Mouse (Mus musculus): Measurements from ENCODE around the gene Secisbp2.

Gene Secisbp2

DNA sequence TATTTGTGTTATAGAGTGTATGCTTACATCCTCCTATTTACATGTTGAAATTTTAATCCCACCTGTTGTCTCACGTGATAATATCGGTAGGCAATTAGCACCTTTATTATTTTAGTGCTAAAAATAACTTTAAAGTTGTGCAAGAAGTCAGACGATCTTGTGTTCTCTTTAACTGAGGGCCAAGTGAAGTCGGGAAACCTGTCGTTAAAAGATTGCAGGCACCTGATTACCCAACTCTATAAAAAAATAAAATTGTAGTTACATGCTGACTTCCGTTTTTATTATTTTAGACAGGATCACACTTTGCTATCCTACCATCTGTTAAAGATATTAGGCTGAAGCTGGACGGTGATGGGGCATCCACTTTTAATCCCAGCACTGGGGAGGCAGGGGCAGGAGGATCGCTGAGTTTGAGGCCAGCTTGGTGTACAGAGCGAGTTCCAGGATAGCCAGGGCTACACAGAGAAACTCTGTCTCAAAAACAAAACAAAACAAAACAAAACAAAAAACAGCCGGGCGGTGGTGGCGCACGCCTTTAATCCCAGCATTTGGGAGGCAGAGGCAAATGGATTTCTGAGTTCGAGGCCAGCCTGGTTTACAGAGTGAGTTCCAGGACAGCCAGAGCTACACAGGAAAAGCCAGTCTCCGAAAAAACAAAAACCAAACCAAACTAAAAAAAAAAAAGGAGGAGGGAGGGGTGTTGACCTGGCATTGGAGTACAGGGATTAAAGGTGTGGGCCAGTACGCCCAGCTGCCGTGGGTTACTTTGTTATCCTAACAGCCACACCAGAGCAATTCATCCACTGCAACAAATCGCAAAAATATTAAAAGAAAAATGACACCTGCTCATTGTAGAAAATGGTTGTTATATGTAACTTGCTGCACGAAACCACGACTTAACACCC, 7.3 kb upstream of the Secisbp2 start:
- CTCF ChIA-PET, result no interaction called here

DNA sequence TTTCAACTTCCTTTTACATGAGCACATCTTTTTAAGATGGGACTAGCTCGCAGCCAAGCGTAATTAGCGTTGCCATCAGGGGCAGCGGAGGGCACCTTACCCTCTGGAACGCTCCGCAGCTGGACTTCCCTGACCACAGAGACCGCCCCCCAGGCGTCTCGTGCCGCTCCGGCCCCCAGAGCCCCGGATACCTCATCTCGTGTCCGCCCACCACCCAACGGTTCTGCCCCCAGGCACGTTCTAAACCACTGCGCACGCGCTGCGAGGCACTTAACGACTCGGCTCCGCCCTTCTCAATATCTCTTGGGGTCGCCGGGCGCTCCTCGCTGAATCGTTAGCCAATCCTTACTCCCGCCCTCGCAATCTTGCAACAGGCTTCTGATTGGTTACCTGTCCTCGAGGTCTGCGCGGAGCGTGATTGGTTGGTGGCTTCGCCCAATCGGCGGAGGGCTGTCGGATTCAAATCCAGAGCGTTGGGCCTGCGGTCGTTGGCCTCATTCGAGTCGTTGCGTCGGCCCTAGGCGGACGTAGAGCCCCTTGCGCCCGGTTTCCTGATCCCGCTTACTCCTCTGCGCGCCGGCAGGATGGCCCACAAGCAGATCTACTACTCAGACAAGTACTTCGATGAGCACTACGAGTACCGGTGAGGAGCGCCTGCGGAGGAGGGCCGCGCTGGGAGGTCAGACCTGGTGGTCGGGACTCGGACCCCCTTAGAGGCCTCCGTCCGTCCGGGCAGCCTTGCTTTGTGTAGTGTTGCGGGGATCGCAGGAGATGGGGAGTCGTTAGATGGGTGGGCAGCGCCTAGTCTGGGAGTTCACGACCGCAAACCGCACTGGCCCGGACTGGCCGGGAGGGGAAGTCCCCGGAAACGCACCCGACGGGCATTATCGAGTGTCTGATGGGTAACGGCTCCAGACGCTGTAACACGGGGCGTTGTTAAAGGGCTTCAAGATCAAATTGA, 6.4 kb upstream of the Secisbp2 start, which contains the start of gene Cks2:
Gene Cks2 (plus strand): TSS at position 404 of the 961 bp plus-strand sequence.
- CTCF ChIA-PET, result no interaction called here

DNA sequence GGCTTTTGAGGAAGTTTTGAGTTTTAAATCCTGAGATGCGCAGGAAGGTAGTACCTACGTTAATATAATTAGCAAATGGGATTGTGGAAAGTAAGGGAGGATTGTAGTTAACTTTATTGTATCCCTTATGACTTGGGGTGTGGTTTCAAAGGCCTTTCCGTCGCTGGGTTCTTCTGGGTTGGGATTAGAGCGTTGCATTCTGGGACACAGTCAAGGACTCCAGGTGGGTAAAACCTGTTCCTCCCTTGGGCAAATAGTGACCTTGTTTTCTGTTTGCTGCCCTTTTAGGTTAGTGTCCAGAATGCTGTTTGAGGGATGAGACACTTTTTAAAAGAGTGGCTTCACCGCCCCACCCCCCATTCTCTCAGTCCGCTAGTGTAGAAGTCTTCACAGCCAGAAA, 5.6 kb upstream of the Secisbp2 start:
- CTCF ChIA-PET, result no interaction called here

DNA sequence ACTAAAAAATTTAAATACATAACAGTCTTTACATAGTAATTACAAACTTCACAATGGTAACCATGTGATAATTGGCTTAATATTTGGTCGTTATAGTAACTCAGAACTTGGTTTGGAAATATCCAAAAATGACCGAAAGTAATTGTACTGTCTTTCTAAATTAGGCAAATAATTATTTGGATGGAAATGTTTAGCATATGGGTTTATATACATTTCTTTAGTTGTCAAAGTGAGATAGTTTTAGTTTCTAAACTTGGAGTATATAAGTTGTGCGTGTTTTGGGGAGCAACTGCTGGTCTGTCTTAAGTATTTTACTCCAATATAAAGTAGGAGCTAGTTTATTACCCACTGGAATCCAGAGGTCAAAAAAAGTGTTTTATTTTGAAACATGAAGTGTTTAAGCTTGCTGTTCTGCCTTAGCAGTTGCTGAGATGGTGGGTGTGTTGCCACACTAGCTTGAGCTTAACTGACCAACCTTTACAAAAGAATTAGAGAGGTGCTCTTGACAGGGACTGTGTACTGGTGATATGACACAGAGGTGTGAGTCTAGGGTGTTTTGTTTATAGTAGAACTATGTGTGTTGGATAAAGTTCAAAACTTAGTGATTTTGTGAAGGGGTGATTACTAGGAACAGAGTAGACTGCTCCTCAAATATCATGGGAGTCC, 5.0 kb upstream of the Secisbp2 start:
- CTCF ChIA-PET, result no interaction called here

DNA sequence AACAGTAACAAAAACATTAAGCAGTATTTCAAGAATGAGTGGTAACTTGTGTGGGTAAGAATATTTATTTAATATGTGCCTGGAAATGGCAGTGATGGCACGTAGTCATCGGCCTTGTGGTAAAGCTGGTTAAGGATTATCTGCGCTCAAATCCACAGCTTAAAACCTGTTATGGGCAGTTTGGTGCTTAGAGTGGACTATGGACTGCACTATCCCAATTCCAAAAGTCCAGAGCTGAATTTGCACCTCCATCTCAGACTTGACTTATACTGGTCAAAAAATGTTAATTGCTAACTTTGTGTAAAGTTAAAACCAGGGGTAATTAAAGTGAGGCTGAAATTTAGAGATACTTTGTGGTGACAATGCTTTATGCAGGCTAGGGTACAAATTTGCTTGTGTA, 3.7 kb upstream of the Secisbp2 start:
- CTCF ChIA-PET, result no interaction called here

DNA sequence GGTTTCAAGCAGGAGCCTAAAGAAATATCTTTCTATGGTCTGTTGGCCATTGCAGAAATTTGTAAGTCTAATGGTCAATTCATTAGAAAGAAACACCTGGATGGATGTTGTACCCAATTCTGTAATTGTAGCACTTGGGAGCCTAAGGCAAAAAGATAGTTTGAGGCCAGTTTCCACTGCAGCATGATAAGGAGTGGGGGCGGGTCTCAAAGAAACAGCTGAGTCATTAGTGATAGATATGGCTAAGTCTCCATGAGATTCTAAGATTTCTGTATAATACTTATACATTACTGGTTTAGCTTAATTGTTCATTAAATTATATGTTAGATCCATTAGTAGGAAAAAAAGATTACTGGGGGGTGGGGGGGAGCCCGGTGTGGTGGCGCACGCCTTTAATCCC, 3.3 kb upstream of the Secisbp2 start:
- CTCF ChIA-PET, result no interaction called here

DNA sequence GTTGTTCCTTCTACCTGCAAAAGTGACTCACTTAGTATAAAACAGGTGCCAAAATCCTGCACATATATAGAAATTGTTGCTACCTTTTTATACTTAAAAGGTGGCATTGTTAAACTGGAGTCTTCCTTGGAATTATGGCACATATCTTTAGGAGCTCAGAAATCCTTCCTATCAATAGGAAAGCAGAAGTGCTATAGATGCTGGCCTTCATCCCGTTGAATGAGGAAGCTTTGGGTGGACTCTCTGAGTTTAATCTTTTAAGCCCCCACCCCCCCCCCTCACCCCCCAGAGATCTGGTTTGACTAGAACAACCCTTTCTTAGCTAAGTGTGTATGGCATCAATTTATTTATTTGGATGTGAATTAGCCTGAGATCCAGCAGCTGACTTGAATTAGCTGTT, 1.8 kb upstream of the Secisbp2 start:
- CTCF ChIA-PET, result no interaction called here

DNA sequence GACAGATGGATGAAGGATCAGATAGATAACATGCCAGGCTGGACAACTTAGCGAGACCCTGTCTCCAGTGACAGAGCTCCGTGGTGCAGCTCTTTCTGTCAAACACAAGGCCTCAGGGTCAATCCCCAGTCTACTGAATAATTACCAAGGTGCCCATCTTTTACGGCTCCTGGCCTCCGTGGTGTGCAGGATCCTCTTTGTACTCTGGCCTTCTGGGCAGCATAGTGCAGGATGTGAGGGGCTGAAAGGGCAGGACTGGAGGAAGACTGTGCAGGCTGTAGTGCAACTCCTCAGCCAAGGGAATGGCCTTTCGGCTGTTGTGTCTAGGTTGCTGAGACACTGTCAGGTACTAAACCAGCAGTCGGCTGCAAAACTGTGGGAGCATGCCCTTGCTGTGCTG, 1.7 kb downstream of the Secisbp2 start:
- CTCF ChIA-PET, result no interaction called here

DNA sequence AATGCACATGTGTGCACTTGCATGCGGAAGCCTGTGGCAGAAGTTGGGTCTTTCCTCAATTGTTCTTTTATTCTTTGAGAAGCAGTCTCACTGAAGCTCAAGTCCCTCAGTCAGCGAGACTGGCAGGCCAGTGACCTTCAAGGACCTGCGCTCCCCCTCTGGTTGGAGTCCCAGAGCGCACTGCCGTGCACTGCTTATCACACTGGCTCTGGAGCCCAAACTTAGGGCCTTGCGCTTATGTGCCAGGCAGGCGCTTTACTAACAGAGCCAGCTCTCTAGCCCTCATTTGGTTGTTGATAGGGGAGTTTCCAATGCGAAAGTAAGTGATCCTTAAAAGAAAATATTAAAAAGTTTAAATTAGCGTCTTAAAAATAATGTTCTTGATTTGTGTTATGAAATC, 2.5 kb downstream of the Secisbp2 start:
- CTCF ChIA-PET, result interaction anchor here (0.5 to 0.7 kb wide), 2 partner anchors 14 to 425 kb away, joined by 3 read pairs; no protein-coding TSS in a partner anchor

DNA sequence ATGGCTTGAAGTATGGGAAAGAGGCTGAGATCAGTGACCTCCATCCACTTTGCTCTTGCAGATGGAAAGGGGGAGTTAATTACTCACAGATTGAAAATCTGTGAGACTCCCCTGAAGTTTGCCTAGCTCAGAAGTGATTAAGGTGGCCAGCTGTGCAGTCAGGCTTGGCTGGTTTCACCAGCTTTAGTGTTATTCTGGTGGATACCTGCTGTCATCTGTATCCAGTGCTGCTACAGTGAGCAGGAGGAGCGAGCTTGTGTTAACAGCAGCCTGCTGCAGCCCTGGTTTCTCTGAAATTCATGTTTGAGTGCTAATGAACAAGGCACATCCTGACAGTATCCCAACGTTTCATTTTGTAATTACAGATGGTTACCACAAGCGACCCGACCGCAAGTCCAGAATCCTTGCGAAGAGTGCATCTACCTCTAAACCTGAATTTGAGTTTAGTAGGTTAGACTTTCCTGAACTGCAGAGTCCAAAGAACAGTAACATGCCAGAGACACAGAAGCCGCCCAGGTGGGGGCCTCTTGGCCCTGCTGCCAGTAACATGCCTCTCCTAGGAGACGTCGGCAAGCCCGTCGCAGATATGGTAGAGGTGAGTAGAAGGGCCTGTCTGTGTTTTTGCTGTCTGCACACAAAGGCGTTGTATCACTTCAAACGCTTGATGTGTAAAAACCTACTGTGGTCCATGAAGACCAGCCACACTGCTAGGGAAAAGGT, 5.2 kb downstream of the Secisbp2 start:
- CTCF ChIA-PET, result no interaction called here

DNA sequence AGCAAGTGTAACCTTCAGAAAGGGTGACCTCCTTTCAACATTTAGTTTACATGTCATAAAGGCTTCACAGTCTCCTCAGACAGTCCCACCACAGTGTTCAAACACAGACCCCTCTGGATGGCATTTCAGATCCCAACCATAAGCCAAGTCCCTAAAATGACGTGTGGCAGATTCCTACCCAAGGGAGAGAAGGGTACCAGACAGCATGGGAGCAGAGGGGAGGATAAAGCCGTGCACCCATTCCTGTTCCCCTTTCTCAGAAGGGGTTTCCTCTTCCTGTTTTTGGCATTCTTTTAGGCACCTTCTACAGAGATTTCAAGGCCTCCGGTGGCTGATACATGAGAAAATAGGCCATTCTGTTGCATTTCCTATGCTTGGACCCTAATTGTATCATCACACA, 6.6 kb downstream of the Secisbp2 start:
- CTCF ChIA-PET, result no interaction called here

DNA sequence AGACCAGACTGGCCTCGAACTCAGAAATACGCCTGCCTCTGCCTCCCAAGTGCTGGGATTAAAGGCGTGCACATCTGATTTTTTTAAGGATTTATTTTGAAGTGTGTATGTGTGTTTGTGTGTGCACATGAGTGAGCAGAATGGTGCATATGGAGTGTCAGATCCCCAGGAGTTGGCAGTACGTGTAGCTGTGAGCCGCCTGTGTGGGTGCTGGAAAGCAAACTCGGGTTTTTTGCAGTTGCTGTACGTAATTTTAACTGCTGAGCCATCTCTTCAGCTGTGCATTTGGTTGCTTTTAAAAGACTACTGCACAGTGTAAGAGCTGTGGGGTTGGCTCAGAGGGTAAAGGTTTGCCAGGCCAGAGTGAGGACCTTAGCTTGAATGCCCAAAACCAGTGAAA, 8.1 kb downstream of the Secisbp2 start:
- CTCF ChIA-PET, result no interaction called here

DNA sequence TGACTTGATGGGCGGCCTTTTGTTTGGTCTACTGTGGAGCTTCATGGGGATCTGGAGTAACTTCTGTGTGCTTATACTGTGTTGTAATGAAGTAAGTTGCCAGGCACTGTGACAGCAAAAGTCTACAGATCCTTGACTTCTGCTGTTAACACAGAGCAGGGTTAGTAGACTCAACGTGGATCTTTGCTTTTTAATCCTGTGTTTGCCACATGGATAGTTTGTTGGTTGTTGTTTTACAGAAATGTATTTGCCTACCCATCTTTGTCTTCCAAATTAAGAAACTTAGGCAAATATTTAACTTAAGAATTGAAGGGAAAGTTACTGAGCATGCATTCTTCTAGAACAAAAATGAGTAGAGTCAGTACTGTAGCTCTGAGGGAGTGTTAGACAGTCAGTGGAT, 12.1 kb downstream of the Secisbp2 start:
- CTCF ChIA-PET, result interaction anchor here (0.7 kb wide), 1 partner anchor 42 kb away, joined by 3 read pairs; no protein-coding TSS in a partner anchor

DNA sequence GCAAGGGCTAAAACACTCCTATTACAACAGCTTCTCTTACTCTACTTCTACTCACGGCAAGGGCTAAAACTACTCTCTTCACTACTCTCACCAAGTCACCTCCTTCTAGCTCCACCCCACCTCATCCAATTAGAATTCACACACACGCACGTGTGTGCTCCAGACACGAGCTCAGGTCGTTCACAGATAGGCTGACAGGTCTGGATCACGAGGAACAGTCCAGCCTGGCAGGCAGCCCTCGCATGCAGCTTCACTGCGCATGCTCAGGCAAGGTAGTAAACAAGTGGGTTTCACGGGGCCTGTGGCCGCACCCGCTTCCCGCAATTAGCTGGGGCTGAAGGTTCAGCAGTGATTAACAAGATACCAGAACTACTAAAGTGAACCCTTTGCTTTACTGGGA, 16.7 kb downstream of the Secisbp2 start:
- CTCF ChIA-PET, result interaction anchor here (0.7 kb wide), 1 partner anchor 14 kb away, joined by 3 read pairs; no protein-coding TSS in a partner anchor

DNA sequence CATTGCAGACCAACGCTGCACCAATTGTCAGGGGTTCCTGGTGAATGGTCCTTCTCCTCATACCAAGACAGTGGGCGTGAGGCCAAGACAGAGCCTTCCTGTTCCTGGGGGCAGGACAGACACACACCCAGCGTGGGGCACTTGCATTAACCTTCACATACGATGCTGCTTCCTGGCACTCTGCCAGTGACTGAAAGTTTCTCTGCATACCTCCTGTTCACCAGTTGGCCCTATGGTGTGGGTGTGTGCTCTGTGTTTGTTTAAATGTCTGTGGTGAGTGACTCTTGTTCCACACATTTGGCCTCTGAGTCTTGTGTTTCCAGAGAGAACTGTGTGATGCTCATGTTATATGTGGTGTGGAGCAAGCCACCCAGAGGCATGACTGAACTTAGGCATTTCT, 25.1 kb downstream of the Secisbp2 start:
- CTCF ChIA-PET, result no interaction called here

DNA sequence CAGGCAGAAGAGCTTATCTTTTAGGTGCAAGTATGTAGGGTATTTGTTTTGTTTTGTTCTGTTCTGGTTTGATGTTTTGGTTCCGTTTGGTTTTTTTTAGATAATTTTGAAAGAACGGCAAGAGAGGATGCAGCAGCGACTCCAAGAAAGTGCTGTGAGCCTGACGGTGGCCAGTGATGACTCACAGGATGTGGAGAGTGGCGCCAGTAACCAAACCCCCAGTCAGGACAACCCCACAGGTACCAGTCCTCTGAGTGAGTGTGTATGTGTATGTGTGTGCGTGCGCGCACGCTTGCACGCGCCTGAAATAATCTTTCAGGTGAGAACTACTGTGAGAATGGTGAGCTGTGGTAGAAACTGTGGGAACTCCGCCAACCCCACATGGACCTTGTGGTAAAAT, 25.5 kb downstream of the Secisbp2 start:
- CTCF ChIA-PET, result no interaction called here

DNA sequence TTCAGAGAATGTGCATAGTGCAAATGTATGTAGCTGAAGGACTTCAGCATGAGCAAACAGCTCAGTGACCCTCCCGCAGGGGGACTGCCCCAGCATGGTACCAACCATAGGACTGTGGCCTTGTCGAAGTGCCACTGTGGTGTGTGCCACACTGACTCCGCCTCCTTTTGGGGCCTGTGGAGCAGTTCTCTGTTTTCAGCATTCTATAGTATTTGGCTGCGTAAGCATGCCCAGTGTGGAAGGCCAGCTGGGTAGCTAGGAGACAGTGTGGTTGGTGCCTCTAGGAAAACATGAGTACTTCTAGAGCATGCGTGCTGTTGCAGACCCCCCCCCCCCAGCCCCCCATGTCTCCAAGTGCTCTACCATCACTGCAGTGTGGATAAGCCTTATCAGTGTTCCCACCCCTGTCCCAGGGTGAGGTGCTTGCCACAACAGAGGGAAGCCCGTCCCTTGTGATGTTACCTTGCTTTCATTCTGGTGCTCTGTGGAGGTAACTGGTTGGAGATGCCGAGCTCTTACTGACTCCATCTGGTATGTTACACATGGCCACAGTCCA, 26.2 kb downstream of the Secisbp2 start:
- CTCF ChIA-PET, result interaction anchor here (0.9 kb wide), 1 partner anchor 12 kb away, joined by 3 read pairs; no protein-coding TSS in a partner anchor

DNA sequence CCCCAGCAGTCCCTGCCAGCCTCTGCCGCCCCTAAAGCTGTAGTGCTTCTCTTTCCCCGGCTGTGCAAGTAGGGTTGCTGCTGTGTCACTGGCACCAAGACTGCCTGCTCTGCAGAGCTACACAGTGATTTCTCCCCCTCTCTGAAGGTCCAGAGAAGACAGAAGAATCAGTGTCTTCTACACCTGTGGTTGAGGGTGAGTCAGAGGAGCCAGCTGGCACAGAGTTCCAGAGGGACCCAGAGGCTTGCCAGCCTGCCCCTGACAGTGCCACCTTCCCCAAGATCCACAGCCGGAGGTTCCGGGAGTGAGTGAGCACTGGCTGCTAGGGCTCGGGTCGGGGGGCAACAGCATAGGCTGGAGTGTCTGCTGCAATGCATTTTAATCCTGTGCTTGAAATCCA, 27.2 kb downstream of the Secisbp2 start:
- CTCF ChIA-PET, result interaction anchor here (0.9 kb wide), 1 partner anchor 11 kb away, joined by 3 read pairs; no protein-coding TSS in a partner anchor

DNA sequence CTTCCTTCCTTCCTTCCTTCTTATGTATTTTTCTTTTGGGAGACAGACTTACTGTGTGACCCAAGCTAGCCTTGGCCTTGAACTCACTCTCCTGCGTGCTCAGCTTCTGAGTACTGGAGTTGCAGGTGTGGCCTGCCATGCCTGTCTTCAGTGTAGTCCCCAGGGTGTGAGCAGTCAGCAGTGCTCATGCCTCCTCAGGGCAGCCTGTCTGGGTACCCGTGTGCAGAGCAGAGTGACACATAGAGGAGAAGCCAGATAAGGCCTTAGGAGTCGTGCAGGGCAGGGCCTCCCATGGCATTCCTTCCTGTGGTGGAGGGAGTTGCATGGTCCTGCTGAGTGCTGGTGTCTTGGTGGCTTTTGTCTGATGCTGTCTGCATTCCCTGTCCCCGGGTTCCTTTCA, 27.8 kb downstream of the Secisbp2 start:
- CTCF ChIA-PET, result no interaction called here

DNA sequence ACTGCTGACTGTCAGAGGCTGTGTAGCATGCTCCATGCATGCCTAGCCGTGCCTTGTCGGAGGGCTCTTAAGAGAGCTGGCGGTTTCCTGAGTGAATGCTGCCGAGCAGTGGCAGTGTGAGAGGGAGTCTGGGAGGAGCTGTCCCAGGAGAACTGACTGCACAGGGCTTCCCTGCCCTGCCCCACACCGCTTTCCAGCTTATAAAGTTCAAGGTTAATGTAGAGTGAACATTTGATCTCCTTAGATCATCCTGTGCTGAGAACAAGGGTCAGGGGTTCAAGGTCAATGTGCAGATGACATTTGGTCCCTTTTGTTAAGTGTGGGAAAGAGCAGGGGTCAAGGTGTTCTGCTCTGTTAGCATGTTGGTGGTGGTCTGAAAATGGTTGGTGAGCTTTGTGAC, 29.6 kb downstream of the Secisbp2 start:
- CTCF ChIA-PET, result no interaction called here

DNA sequence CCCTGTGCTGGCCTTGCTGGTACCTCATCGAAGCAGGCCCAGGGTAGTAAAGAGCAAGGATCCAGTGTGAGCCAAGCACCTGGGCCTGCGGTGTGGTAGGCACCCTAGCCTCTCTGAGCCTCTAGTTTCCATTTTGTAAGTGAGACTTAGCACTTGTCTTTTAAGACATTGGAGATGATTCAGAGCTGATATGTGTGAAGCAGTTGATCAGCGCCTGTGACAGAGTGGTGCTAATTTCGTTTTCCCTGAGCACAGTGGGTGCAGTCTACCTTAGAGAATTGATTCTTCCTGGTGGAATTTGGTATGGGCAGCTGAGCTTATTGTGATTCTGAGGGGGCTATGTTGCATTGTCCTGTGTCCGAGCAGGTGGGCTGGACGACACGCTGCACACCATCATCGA, 30.1 kb downstream of the Secisbp2 start:
- CTCF ChIA-PET, result no interaction called here

Data from spleen, embryonic (tissue).